8 mouse cellular contexts compared by ENCODE assay signal in the genomic region with DNA sequence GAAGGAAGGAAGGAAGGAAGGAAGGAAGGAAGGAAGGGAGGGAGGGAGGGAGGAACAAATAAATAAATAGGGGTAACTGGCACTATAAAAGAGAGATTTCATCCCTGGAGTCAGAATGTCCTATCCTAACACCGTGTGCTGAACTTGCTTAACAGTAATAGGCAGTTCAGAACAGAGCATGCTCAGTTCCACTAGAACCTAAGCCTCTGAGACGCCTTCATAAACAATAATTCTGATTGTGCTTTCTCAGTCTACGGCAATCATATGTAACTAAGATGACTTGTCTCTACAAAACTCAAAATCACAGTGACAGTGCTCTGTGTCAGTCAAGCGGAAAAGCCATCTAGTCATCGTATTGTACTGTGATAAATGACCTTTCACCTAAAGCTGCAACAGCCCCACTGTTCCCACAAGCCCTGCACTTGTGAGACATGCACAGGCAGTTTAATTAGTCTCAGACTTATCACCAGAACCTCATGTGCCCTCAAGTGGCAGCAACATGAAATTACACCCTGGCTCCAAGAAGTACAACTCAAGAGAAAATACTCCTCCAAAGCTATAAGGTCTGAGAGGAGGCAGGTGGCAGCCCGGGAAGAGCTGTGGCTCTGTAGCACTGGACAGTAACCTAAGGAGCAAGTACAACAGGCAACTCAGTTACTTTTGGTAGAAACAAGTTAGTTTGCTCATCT. TPM values are rescaled to one million over a fixed set of nuclear protein-coding genes. Genes with fewer than 3 reads are reported as not detected.
DNase-seq lines count a peak whose midpoint lies in the region; ATAC-seq and TF ChIP-seq lines count a peak whose summit lies in the region.

No protein-coding gene starts in this region.

- H3K36me3 ChIP-seq in heart, embryonic 11.5 days (ENCODE audit: control insufficient read depth, insufficient read depth, low read length), result peaks cover 13% of the 10 kb centered on the region

- no peaks in the 10 kb centered on the region for H3K4me1 ChIP-seq in heart, embryonic 11.5 days (ENCODE audit: control insufficient read depth, insufficient read depth, low read length)
- H3K4me1 ChIP-seq in embryonic fibroblast, embryonic 13.5 days (ENCODE audit: control insufficient read depth, insufficient read depth, low read length), result no peaks in the 10 kb centered on the region

- no peak for TF ChIP-seq POLR2A in brain, embryonic 14.5 days (IDR thresholded peaks at IDR 0.05; ENCODE audit: borderline replicate concordance, extremely low read depth, insufficient read depth, insufficient read length, poor library complexity, severe bottlenecking)
- TF ChIP-seq POLR2A in embryonic fibroblast, embryonic 13.5 days (IDR thresholded peaks at IDR 0.05; ENCODE audit: low read depth, low read length), result no peak

- H3K27ac ChIP-seq in heart, embryonic 11.5 days (ENCODE audit: low read depth, low read length), result no peak overlapping the region
- no peak overlapping the region for H3K27ac ChIP-seq in embryonic fibroblast, embryonic 13.5 days (ENCODE audit: insufficient read depth, low read length)

- H3K27me3 ChIP-seq in heart, embryonic 11.5 days (ENCODE audit: control insufficient read depth, insufficient read depth, low read length), result no peaks in the 10 kb centered on the region

- no peaks in the 10 kb centered on the region for H3K9me3 ChIP-seq in heart, embryonic 11.5 days (replicated peaks; ENCODE audit: control insufficient read depth, low read length)

- peak; percentile 82; the same call in 1 of the 2 replicates for TF ChIP-seq CTCF in brain, embryonic 14.5 days (IDR thresholded peaks at IDR 0.05; ENCODE audit: borderline replicate concordance, extremely low read depth, insufficient read depth, insufficient read length)
- 0 out of 2 replicates have a peak, but pooled peaks have one; percentile 14 for TF ChIP-seq CTCF in embryonic fibroblast, embryonic 13.5 days (IDR thresholded peaks at IDR 0.05; ENCODE audit: borderline replicate concordance, insufficient read depth, low read length)

- no peak overlapping the region for H3K4me3 ChIP-seq in heart, embryonic 11.5 days (ENCODE audit: low read depth, low read length)
- no peak overlapping the region for H3K4me3 ChIP-seq in embryonic fibroblast, embryonic 13.5 days (ENCODE audit: insufficient read depth, low read length)

- H3K9ac ChIP-seq in heart, embryonic 11.5 days (ENCODE audit: low read depth, low read length), result no peak overlapping the region

- peak; percentile 94 for DNase-seq in heart, adult 11 months
- peak; percentile 92 for DNase-seq in brain, embryonic 14.5 days (ENCODE audit: low read depth)
- peak; percentile 65 to 74 for DNase-seq in layer of hippocampus, adult 8-10 months (ENCODE audit: low spot score in 2 of 2)
- DNase-seq in lung, postnatal 4 days, result peak; percentile 37 to 69
- DNase-seq in right cerebral cortex, postnatal 25 days, result peak; percentile 67

- ATAC-seq in heart, embryonic 11.5 days (replicated peaks; ENCODE audit: insufficient number of reproducible peaks, low FRiP score, low TSS enrichment), result no peak
- peak; percentile 86 for ATAC-seq in hematopoietic stem cell, adult 5-6 weeks (replicated peaks in 1 of 2; ENCODE audit: insufficient read depth in 1 of 2, low FRiP score in 2 of 2, low TSS enrichment in 1 of 2, low read depth in 1 of 2, poor library complexity in 2 of 2, severe bottlenecking in 2 of 2)

- WGBS in heart, embryonic 11.5 days (ENCODE audit: insufficient replicate concordance), result 61% methylated on average over 6 of the region's 6 CpGs

- H3K4me2 ChIP-seq in heart, embryonic 11.5 days, result no peak overlapping the region

RNA-seq across cellular contexts. Expression of a gene that starts 17.8 kb away (rescaled TPM):
- polyA plus RNA-seq in heart, embryonic 11.5 days (2014; fragmentation: Nextera tagmentation; extraction: Ambion mirVana), result 26.7 and 27.2 TPM in 2 replicates
- polyA plus RNA-seq in brain, embryonic 14.5 days (2012; rRNA removed), result 23.7 and 24.2 TPM in 2 replicates
- 23.3 and 25.3 TPM in 2 replicates for polyA plus RNA-seq in embryonic fibroblast, embryonic 13.5 days (2011; ENCODE audit: insufficient read length, low read depth, missing spikeins)
- 35.3 and 48.0 TPM in 2 replicates for total RNA-seq in hematopoietic stem cell, adult 5-6 weeks (2017)
- total RNA-seq in layer of hippocampus, adult 8-10 months (2022), result 10 to 100 TPM; 18.4 to 25.5 (median 21.9) TPM
